ENCODE assay signal across 9 mouse cellular contexts in the genomic region with DNA sequence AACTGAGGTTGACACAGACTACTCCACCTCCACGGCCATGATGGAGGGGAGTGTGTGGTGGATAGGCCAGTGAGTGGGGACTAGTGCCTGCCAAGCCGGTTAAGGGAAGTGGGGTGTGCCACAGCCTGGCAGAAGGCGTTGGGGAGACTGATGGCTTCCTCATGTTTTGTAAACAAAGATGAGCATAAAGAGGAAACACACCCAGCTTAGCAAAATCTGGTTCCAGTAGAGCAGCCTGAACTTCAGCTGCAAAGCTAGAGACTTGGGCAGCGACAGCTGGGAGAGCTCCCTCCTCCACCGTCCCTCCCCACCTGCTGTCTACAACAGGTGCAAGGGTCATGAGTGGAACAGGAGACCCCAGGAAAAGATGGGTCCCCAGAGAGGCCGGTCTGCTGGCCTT. TPM values are rescaled to one million over a fixed set of nuclear protein-coding genes. Genes with fewer than 3 reads are reported as not detected.
DNase-seq lines count a peak whose midpoint lies in the region; ATAC-seq lines count a peak whose summit lies in the region.
"Had no signal": no experiment of that assay in that cellular context is flagged by ENCODE, and none has a peak within 500 bp of the region (broad histone marks: within the 10 kb centered on the region; RNA-seq: fewer than 3 reads in every experiment).

No protein-coding gene starts in this region.

- H3K4me1 ChIP-seq in heart, embryonic 15.5 days (replicated peaks): peaks cover 65% of the 10 kb centered on the region
- peaks cover 57% of the 10 kb centered on the region for H3K4me1 ChIP-seq in embryonic facial prominence, embryonic 14.5 days (ENCODE audit: control insufficient read depth, insufficient read depth, low read length)
- peaks cover 50% of the 10 kb centered on the region for H3K4me1 ChIP-seq in kidney, embryonic 14.5 days (ENCODE audit: control insufficient read depth, insufficient read depth, low read length)

- H3K9ac ChIP-seq in heart, embryonic 15.5 days: no peak overlapping the region
- no peak overlapping the region for H3K9ac ChIP-seq in embryonic facial prominence, embryonic 14.5 days (ENCODE audit: low read depth, low read length)
- H3K9ac ChIP-seq in kidney, embryonic 14.5 days (ENCODE audit: low read depth, low read length): peak overlapping the region; percentile 20; the same call in 1 of the 2 replicates

- H3K27ac ChIP-seq in heart, embryonic 15.5 days: peak overlapping the region; percentile 91
- peak overlapping the region; percentile 79 for H3K27ac ChIP-seq in embryonic facial prominence, embryonic 14.5 days (replicated peaks; ENCODE audit: low read depth, low read length)
- peak overlapping the region; percentile 95 for H3K27ac ChIP-seq in kidney, embryonic 14.5 days (ENCODE audit: low read depth, low read length)
- H3K27ac ChIP-seq: macrophage had no signal

- no peak overlapping the region for H3K4me2 ChIP-seq in heart, embryonic 15.5 days
- H3K4me2 ChIP-seq in embryonic facial prominence, embryonic 14.5 days (ENCODE audit: low read depth, low read length): 0 out of 2 replicates have a peak overlapping the region, but pooled peaks have one; percentile 21
- no peak overlapping the region for H3K4me2 ChIP-seq in kidney, embryonic 14.5 days (replicated peaks; ENCODE audit: low read depth, low read length)

- 70% methylated on average over 6 of the region's 6 CpGs for WGBS in heart, embryonic 15.5 days
- WGBS in embryonic facial prominence, embryonic 14.5 days: 25% methylated on average over 6 of the region's 6 CpGs
- WGBS in kidney, embryonic 14.5 days: 30% methylated on average over 6 of the region's 6 CpGs

- intact Hi-C loops in left cerebral cortex, postnatal 36 days (cut with DNase I): no loop called here

- no peaks in the 10 kb centered on the region for H3K9me3 ChIP-seq in heart, embryonic 15.5 days (replicated peaks)
- H3K9me3 ChIP-seq in embryonic facial prominence, embryonic 14.5 days (ENCODE audit: control insufficient read depth, low read length): no peaks in the 10 kb centered on the region
- H3K9me3 ChIP-seq in kidney, embryonic 14.5 days (ENCODE audit: control insufficient read depth, low read length): no peaks in the 10 kb centered on the region

- no peaks in the 10 kb centered on the region for H3K36me3 ChIP-seq in heart, embryonic 15.5 days
- H3K36me3 ChIP-seq in embryonic facial prominence, embryonic 14.5 days (ENCODE audit: control insufficient read depth, insufficient read depth, low read length): peaks cover 16% of the 10 kb centered on the region
- H3K36me3 ChIP-seq in kidney, embryonic 14.5 days (ENCODE audit: control insufficient read depth, insufficient read depth, low read length): peaks cover 17% of the 10 kb centered on the region; the same call in 1 of the 2 replicates

- no peak overlapping the region for H3K4me3 ChIP-seq in heart, embryonic 15.5 days
- no peak overlapping the region for H3K4me3 ChIP-seq in embryonic facial prominence, embryonic 14.5 days (ENCODE audit: low read depth, low read length)
- H3K4me3 ChIP-seq in kidney, embryonic 14.5 days (ENCODE audit: low read length): no peak overlapping the region

- DNase-seq in heart, adult 8-10 months (ENCODE audit: low spot score): no peak
- peak; percentile 78 for DNase-seq in embryonic facial prominence, embryonic 14.5 days (ENCODE audit: low spot score)
- DNase-seq in layer of hippocampus, postnatal 25 days (ENCODE audit: extremely low spot score in 1 of 2, low spot score in 1 of 2): no peak
- DNase-seq in cerebellum, adult 11-12 months: no peak
- DNase-seq in left cerebral cortex, postnatal 36 days (ENCODE audit: low spot score in 2 of 2): no peak

- ATAC-seq in heart, embryonic 15.5 days (replicated peaks; ENCODE audit: insufficient number of reproducible peaks, insufficient read depth, low FRiP score, low read depth): no peak
- ATAC-seq in embryonic facial prominence, embryonic 14.5 days (ENCODE audit: low read depth): no peak
- ATAC-seq in kidney, embryonic 14.5 days (ENCODE audit: low FRiP score, low TSS enrichment): no peak
- peak; percentile 75 for ATAC-seq in megakaryocyte progenitor cell, adult 5-6 weeks (replicated peaks; ENCODE audit: poor library complexity)

- no peaks in the 10 kb centered on the region for H3K27me3 ChIP-seq in heart, embryonic 15.5 days
- H3K27me3 ChIP-seq in embryonic facial prominence, embryonic 14.5 days (replicated peaks; ENCODE audit: control insufficient read depth, insufficient read depth, low read length): no peaks in the 10 kb centered on the region
- H3K27me3 ChIP-seq in kidney, embryonic 14.5 days (ENCODE audit: control insufficient read depth, insufficient read depth, low read length): no peaks in the 10 kb centered on the region

RNA-seq across cellular contexts. Expression of a gene that starts 15.5 kb away (rescaled TPM):
- 1.9 and 3.8 TPM in 2 replicates for polyA plus RNA-seq in heart, embryonic 15.5 days (2015; fragmentation: Nextera tagmentation; extraction: Ambion mirVana)
- 1 to 10 TPM; 2.8 to 9.8 (median 7.7) TPM for total RNA-seq in heart, adult 8-10 months (2022)
- 5.6 and 7.6 TPM in 2 replicates for polyA plus RNA-seq in embryonic facial prominence, embryonic 14.5 days (2014; fragmentation: Nextera tagmentation; extraction: Ambion mirVana)
- 6.0 and 9.6 TPM in 2 replicates for polyA plus RNA-seq in kidney, embryonic 14.5 days (2014; fragmentation: Nextera tagmentation; extraction: Ambion mirVana)
- 0.20 and 0.56 TPM in 2 replicates for total RNA-seq in megakaryocyte progenitor cell, adult 5-6 weeks (2015)
- total RNA-seq in megakaryocyte progenitor cell, adult 5-6 weeks (2017): 0.51 and 0.71 TPM in 2 replicates
- 1 to 10 TPM; 4.0 to 5.0 TPM for total RNA-seq in layer of hippocampus, postnatal 25 days (2021)
- 1 to 10 TPM; 4.8 to 5.8 TPM for total RNA-seq in left cerebral cortex, postnatal 36 days (2021)

RNA-seq across cellular contexts. Expression of a gene that starts 54.5 kb away (rescaled TPM):
- 194 and 204 TPM in 2 replicates for polyA plus RNA-seq in heart, embryonic 15.5 days (2015; fragmentation: Nextera tagmentation; extraction: Ambion mirVana)
- total RNA-seq in heart, adult 8-10 months (2022): 100 to 1,000 TPM; 124 to 135 (median 133) TPM
- polyA plus RNA-seq in embryonic facial prominence, embryonic 14.5 days (2014; fragmentation: Nextera tagmentation; extraction: Ambion mirVana): 237 and 260 TPM in 2 replicates
- 234 and 300 TPM in 2 replicates for polyA plus RNA-seq in kidney, embryonic 14.5 days (2014; fragmentation: Nextera tagmentation; extraction: Ambion mirVana)
- 166 and 168 TPM in 2 replicates for total RNA-seq in megakaryocyte progenitor cell, adult 5-6 weeks (2015)
- 203 and 225 TPM in 2 replicates for total RNA-seq in megakaryocyte progenitor cell, adult 5-6 weeks (2017)
- 100 to 1,000 TPM; 163 to 201 TPM for total RNA-seq in layer of hippocampus, postnatal 25 days (2021)
- total RNA-seq in left cerebral cortex, postnatal 36 days (2021): 100 to 1,000 TPM; 136 to 158 TPM
